Mouse (Mus musculus) ES-Bruce4 (cell line): Measurements from ENCODE around the gene Clec3a. TPM values are rescaled to one million over a fixed set of nuclear protein-coding genes. Genes with fewer than 3 reads are reported as not detected.

ENCODE experiments used
- H3K27ac ChIP-seq: 2 replicates; pipeline ENCODE4 v1.5.1; 2012; ENCODE audit warnings: low read length, inconsistent platforms; ENCODE audit not compliant: insufficient read depth
- H3K27me3 ChIP-seq: 2 replicates; pipeline ENCODE4 v1.6.1; 2012; ENCODE audit warnings: mild to moderate bottlenecking, low read length, inconsistent platforms; ENCODE audit not compliant: control insufficient read depth, poor library complexity, insufficient read depth, severe bottlenecking
- H3K36me3 ChIP-seq: 2 replicates; pipeline ENCODE4 v1.6.1; 2012; ENCODE audit warnings: inconsistent platforms, mild to moderate bottlenecking, low read length, moderate library complexity; ENCODE audit not compliant: control insufficient read depth, poor library complexity, insufficient read depth, severe bottlenecking
- H3K4me1 ChIP-seq: one replicate; pipeline ENCODE4 v1.8.1; 2011; ENCODE audit warnings: low read length; ENCODE audit not compliant: control insufficient read depth, insufficient read depth
- H3K4me3 ChIP-seq: 2 replicates; pipeline ENCODE4 v1.5.1; 2011; ENCODE audit warnings: low read depth, mild to moderate bottlenecking, low read length
- H3K9ac ChIP-seq: 2 replicates; pipeline ENCODE4 v1.6.1; 2012; ENCODE audit warnings: low read depth, mild to moderate bottlenecking, inconsistent platforms; ENCODE audit not compliant: poor library complexity, severe bottlenecking
- H3K9me3 ChIP-seq: replicated peaks from 2 replicates; pipeline ENCODE4 v1.6.1; 2012; ENCODE audit warnings: mild to moderate bottlenecking, low read length, inconsistent platforms; ENCODE audit not compliant: control insufficient read depth, poor library complexity, insufficient read depth, severe bottlenecking
- CTCF ChIP-seq: IDR thresholded peaks from one replicate; pipeline ENCODE4 v1.8.1; 2011; ENCODE audit warnings: low read depth, low read length
- EP300 ChIP-seq: IDR thresholded peaks from 2 replicates; pipeline ENCODE4 v1.6.1; 2011; ENCODE audit warnings: low read depth, low read length; ENCODE audit not compliant: insufficient read depth
- POLR2A ChIP-seq: IDR thresholded peaks from one replicate; pipeline ENCODE4 v1.8.1; 2011; ENCODE audit warnings: low read length; ENCODE audit not compliant: insufficient read depth
- polyA plus RNA-seq: library from polyadenylated mRNA; stranded (reverse); fragments of >200 nt; gene quantifications from 2 replicates; pipeline ENCODE4 v1.2.4, GENCODE M21; 2011; ENCODE audit warnings: low read depth; ENCODE audit not compliant: missing spikeins, insufficient read depth, insufficient read length

Gene Clec3a
- polyA plus RNA-seq, 1 experiment, result not detected

- H3K9me3 ChIP-seq, result no peaks in the 10 kb centered on the region
- H3K27me3 ChIP-seq, result no peaks in the 10 kb centered on the region
- no peak overlapping the region for H3K9ac ChIP-seq
- no peak for TF ChIP-seq EP300
- TF ChIP-seq POLR2A, result no peak
- TF ChIP-seq CTCF, result no peak
- no peaks in the 10 kb centered on the region for H3K4me1 ChIP-seq
- no peak overlapping the region for H3K27ac ChIP-seq
- no peak overlapping the region for H3K4me3 ChIP-seq
- H3K36me3 ChIP-seq, result peaks cover 12% of the 10 kb centered on the region
Observed at GRCm38 (mm10) chr8:114452278-114452677, 34.4 kb downstream of the Clec3a start.

- Histone ChIP-seq H3K9me3 (no peaks in the 10 kb centered on the region), H3K4me3 (no peak overlapping the region), H3K9ac (no peak overlapping the region), H3K27me3 (no peaks in the 10 kb centered on the region), H3K4me1 (no peaks in the 10 kb centered on the region), H3K27ac (no peak overlapping the region), H3K36me3 (peaks cover 12% of the 10 kb centered on the region)
- peak; percentile 12 for TF ChIP-seq CTCF
- TF ChIP-seq EP300, result no peak
Observed at GRCm38 (mm10) chr8:114452781-114453221, 34.9 kb downstream of the Clec3a start.

- peaks cover under 1% of the 10 kb centered on the region for H3K4me1 ChIP-seq
- no peaks in the 10 kb centered on the region for H3K9me3 ChIP-seq
- no peak for TF ChIP-seq CTCF
- TF ChIP-seq EP300, result no peak
- TF ChIP-seq POLR2A, result no peak
- H3K36me3 ChIP-seq, result peaks cover 2% of the 10 kb centered on the region; the same call in 1 of the 2 replicates
- no peak overlapping the region for H3K27ac ChIP-seq
- no peak overlapping the region for H3K9ac ChIP-seq
- H3K4me3 ChIP-seq, result no peak overlapping the region
- no peaks in the 10 kb centered on the region for H3K27me3 ChIP-seq
Observed at GRCm38 (mm10) chr8:114455302-114455701, 37.4 kb downstream of the Clec3a start.

GRCm38 (mm10) chr8:114455953-114456352 is 38.1 kb downstream of the Clec3a start:
- Histone ChIP-seq H3K27me3 (no peaks in the 10 kb centered on the region), H3K36me3 (no peaks in the 10 kb centered on the region; the same call in 1 of the 2 replicates), H3K4me3 (peak overlapping the region; percentile 73), H3K9me3 (no peaks in the 10 kb centered on the region), H3K27ac (no peak overlapping the region), H3K9ac (0 out of 2 replicates have a peak overlapping the region, but pooled peaks have one; percentile 52), H3K4me1 (peaks cover 3% of the 10 kb centered on the region)
- TF ChIP-seq EP300 (no peak), POLR2A (no peak), CTCF (no peak)

GRCm38 (mm10) chr8:114458113-114458784 is 40.4 kb downstream of the Clec3a start:
- Histone ChIP-seq H3K9me3 (no peaks in the 10 kb centered on the region), H3K4me1 (peaks cover 3% of the 10 kb centered on the region), H3K27ac (no peak overlapping the region), H3K9ac (no peak overlapping the region), H3K4me3 (no peak overlapping the region), H3K27me3 (no peaks in the 10 kb centered on the region), H3K36me3 (no peaks in the 10 kb centered on the region)
- no peak for TF ChIP-seq POLR2A
- TF ChIP-seq CTCF, result no peak
- TF ChIP-seq EP300, result no peak

- Histone ChIP-seq H3K36me3 (no peaks in the 10 kb centered on the region), H3K9ac (no peak overlapping the region), H3K27ac (no peak overlapping the region), H3K27me3 (no peaks in the 10 kb centered on the region), H3K9me3 (no peaks in the 10 kb centered on the region), H3K4me1 (peaks cover 3% of the 10 kb centered on the region), H3K4me3 (no peak overlapping the region)
- TF ChIP-seq POLR2A (no peak), CTCF (peak; percentile 64)
Observed at GRCm38 (mm10) chr8:114460600-114460999, 42.7 kb downstream of the Clec3a start.
